Mouse (Mus musculus) urinary bladder, adult 18-20 months (tissue): ENCODE data around the gene Syce1.

Experiments used
- DNase-seq, 2 experiments: peaks; one replicate each; pipeline ENCODE4 v3.0.0; 2022; ENCODE audit warnings: low spot score in 2 of 2, mixed read lengths in 2 of 2

Syce1 gene

GRCm38 (mm10) chr7:140787406-140788052 lies at the start of gene Syce1:
Gene Syce1, minus strand, starts transcription at chr7:140787852.
- no peak for DNase-seq

GRCm38 (mm10) chr7:140836243-140837115 lies 48.8 kb upstream of the Syce1 start:
- no peak for DNase-seq

- no peak for DNase-seq
Measured at GRCm38 (mm10) chr7:140835758-140836087, 48.1 kb upstream of the Syce1 start.

- DNase-seq, result peak; percentile 68 to 73
Measured at GRCm38 (mm10) chr7:140834968-140835757, 47.5 kb upstream of the Syce1 start, which contains the start of gene Urah. Gene Urah, plus strand, starts transcription at chr7:140835018.

GRCm38 (mm10) chr7:140833341-140833740 lies 45.7 kb upstream of the Syce1 start:
- DNase-seq, result no peak

- peak in 1 of 2 experiments; percentile 42 for DNase-seq
Measured at GRCm38 (mm10) chr7:140831447-140831846, 43.8 kb upstream of the Syce1 start.

- no peak for DNase-seq
Measured at GRCm38 (mm10) chr7:140828171-140828881, 40.7 kb upstream of the Syce1 start.

GRCm38 (mm10) chr7:140822731-140823130 lies 35.1 kb upstream of the Syce1 start:
- no peak for DNase-seq

GRCm38 (mm10) chr7:140821653-140822329 lies 34.1 kb upstream of the Syce1 start, which contains the start of gene Zfp941:
Gene Zfp941, minus strand, starts transcription at chr7:140822178.
- no peak for DNase-seq

GRCm38 (mm10) chr7:140821305-140821652 lies 33.6 kb upstream of the Syce1 start:
- DNase-seq, result no peak

- DNase-seq, result no peak
Measured at GRCm38 (mm10) chr7:140820173-140820572, 32.5 kb upstream of the Syce1 start.

- DNase-seq, result no peak
Measured at GRCm38 (mm10) chr7:140812850-140813249, 25.2 kb upstream of the Syce1 start.

GRCm38 (mm10) chr7:140811714-140812113 lies 24.1 kb upstream of the Syce1 start:
- DNase-seq, result no peak

- DNase-seq, result no peak
Measured at GRCm38 (mm10) chr7:140810496-140810895, 22.8 kb upstream of the Syce1 start.

- DNase-seq, result peak in 1 of 2 experiments; percentile 11
Measured at GRCm38 (mm10) chr7:140805704-140806103, 18.1 kb upstream of the Syce1 start.

GRCm38 (mm10) chr7:140802629-140803028 lies 15.0 kb upstream of the Syce1 start:
- DNase-seq, result no peak

GRCm38 (mm10) chr7:140798212-140798611 lies 10.6 kb upstream of the Syce1 start:
- DNase-seq, result no peak

- no peak for DNase-seq
Measured at GRCm38 (mm10) chr7:140797619-140798018, 10.0 kb upstream of the Syce1 start.

GRCm38 (mm10) chr7:140793541-140793940 lies 5.9 kb upstream of the Syce1 start:
- DNase-seq, result no peak

GRCm38 (mm10) chr7:140788053-140788435 lies 392 bp upstream of the Syce1 start:
- DNase-seq, result no peak

GRCm38 (mm10) chr7:140780548-140780947 lies 7.1 kb downstream of the Syce1 start:
- DNase-seq, result no peak
